Mouse (Mus musculus) cerebellum, adult 2 months (tissue): Measurements from ENCODE around the gene Zfr.

ENCODE experiments used
- CTCF ChIP-seq: fragments of 200-500 bp; IDR thresholded peaks from 2 replicates; pipeline ENCODE4 v1.5.1; 2011; ENCODE audit warnings: low read depth, mild to moderate bottlenecking, control low read depth, low read length, moderate library complexity, borderline replicate concordance; ENCODE audit not compliant: insufficient read depth
- POLR2A ChIP-seq: fragments of 200-500 bp; IDR thresholded peaks from 2 replicates; pipeline ENCODE4 v1.6.1; 2011; ENCODE audit warnings: low read length, control low read depth, borderline replicate concordance; ENCODE audit not compliant: insufficient read depth

GRCm38 (mm10) chr15:12118093-12118431, 431 bp downstream of the Zfr start:
- TF ChIP-seq CTCF (no peak), POLR2A (no peak)
